Mouse (Mus musculus) monocyte, adult 2 months (primary cell): ENCODE results near the gene Rnf43.

Experiments
- DNase-seq, 2 experiments: peaks; one replicate each; pipeline ENCODE4 v3.0.0; 2022; ENCODE audit warnings: low spot score in 2 of 2, low read depth in 1 of 2

The Rnf43 gene

DNA sequence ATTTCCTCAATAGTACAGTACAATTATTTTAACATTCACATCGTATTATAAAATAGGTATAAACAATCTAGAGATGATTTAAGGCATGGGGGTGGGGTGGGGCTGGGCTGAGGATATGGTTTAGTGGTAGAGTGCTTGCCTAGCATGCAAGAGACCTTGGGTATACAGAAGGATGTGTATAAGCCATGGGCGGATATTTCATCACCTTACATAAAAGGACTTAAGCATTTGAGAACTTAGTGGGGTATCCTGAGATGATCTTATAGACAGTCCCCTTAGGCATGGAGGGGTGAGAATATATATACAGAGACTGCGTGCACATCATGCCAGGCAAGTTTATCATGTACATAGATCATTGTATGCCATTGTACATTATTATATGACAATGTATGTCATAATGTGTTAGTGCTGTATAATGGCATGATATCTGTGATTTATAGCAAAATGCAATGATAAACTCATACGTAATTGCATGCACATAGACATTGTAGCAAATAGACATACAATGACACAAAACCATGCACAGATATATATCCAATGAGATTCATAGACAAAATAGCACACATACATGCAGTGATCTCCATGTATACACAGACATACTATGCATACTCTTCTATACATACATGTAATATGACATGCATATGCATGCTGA is 96.6 kb downstream of the Rnf43 start:
- no peak for DNase-seq

DNA sequence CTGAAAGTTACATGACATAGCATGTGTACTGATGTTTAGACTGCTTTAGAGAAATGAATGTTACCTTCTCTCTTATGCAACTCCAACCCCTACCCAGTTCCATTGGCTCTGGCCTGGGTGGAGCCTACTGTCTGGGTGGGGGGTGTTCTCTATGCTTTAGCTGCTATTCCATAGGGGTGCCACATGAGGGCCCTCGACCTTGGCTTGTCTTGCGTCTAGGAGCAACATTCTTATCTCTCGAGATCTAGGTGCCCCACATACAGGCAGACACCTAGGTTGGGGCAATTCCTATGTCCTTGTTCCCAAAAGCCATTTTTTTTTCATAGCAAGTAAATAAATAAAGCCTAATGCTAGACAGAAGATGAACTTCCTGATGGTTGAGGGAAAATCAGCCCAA is 97.1 kb downstream of the Rnf43 start:
- DNase-seq, result peak in 1 of 2 experiments; percentile 48

DNA sequence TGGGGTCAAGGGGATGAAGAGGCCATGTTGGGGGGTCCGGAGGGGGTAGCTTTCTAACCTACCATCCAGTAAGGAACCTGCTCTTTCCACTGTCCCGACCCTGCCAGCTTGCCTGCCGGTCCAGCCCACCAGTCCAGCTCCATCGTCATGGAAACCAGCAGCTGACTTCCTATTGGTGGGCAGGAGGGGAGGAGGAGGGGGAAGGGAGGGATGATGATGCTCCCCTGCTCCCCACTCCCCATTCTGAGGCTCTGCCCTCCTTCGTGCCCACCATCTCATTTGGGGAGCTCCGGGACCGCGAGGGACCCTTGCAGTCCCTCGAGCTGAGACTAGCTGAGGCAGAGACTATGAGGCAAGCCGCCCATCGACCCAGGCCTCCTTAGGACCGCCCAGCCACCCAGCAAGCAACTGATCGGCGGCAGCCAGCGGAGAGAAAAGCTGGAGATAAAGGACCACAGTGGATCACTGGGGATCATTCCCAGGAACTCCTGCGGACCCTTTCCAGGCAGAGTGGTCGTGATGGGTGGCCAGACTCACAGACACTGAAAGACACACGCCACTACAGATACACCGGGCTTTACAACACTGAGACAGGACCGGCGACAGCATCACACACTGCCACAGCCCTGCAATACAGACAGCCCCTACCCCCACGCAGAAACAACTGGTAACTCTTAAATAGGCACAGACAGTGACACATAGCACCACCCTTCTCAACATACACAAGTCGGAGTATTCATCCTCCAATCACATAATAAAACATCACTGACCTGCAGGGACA is 98.0 kb downstream of the Rnf43 start, which contains the start of gene Tspoap1:
TSS of gene Tspoap1 (plus strand) at position 241 of the 781 bp plus-strand sequence.
- DNase-seq, result no peak

DNA sequence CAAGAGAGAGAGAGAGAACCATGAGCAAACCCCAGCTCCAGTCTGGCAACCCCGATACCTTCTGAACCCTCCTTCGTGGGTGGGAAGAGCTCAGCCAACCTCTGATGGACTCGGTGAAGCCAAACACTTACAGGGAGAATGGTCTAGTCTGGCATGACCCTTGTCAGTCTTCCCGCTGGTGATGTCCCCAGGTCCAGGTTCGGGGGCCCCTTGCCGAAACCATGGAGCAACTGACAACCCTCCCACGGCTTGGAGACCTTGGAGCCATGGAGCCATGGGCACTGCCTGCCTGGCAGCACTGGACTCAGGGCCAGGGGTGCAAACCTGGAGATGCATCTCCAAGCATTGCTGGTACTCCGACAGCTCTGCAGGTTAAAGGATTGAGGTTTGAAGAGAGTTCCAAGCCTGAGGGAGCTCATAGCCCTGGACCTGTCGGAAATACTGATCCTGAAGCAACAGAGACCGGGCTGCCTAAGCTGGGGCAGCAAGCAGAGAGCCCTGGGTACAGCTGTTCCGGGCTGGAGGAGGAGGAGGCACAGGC is 98.7 kb downstream of the Rnf43 start:
- DNase-seq, result no peak

DNA sequence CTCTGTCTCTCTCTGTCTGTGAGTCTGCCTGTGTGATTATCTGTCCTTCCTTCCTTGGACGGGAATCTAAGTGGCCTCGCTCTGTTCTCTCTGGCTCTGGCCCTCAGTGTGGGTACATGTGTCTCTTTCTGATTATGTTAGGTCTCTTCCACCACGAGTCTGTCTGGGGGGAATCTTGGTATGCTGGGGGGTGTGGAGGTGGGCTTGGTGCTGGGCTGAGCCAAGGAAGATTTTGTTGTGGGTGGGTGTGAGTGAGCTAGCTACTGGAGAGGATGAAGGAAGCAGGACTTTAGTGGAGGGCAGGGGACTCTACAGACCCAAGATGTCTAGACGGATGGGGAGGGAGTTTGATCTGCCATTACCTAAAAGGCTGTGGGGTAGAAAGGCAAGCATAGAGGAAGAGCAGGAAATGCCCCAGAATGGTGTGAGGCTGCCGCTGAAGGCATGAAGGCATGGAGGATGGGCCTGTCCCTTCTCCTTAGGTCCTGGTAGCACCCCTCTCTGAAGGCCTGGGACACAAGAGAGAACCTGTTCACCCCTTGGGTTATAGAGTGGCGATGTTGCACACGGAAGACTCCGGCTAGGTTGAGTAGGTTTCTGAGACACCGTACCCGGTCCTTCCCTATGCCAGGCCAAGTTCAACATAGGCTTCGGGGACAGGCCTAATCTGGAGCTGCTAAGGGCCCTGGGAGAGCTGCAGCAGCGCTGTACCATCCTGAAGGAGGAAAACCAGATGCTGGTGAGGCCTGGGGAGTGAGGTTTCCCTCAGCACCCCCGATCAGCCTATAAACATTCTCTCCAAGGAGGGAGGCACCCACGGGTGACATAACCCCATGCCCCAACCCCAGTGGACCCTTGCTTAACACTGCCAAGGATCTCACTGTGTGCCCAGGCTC is 99.5 kb downstream of the Rnf43 start:
- no peak for DNase-seq

DNA sequence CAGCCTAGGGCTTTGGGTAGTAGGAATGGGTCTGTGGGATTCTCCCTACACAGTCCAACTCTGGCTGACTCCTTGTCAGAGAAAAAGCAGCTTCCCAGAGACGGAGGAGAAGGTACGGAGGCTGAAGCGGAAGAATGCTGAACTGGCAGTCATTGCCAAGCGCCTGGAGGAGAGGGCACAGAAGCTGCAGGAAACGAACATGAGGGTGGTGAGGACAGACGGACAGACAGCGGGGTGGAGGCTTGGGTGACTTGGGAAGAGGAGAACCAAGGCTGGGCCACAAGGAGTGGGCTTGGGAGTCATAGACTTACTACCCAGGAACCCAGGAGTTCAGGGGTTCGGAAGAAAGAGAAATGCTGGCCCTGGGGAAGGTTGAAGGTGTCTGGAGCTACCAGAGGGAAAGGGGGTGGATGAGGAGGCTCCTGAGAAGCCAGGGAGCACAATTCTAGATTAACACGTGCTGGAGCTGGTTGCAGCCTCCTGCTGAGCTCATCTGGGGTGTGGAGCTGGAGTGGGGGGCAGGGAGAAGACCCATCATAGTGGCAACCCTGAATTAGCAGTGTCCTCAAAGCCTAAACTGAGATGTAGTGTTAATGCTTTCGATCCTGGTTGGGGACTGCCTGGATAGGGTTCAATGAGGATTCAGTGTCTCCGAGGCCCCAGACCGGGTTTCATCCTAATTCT is 100.3 kb downstream of the Rnf43 start:
- no peak for DNase-seq

DNA sequence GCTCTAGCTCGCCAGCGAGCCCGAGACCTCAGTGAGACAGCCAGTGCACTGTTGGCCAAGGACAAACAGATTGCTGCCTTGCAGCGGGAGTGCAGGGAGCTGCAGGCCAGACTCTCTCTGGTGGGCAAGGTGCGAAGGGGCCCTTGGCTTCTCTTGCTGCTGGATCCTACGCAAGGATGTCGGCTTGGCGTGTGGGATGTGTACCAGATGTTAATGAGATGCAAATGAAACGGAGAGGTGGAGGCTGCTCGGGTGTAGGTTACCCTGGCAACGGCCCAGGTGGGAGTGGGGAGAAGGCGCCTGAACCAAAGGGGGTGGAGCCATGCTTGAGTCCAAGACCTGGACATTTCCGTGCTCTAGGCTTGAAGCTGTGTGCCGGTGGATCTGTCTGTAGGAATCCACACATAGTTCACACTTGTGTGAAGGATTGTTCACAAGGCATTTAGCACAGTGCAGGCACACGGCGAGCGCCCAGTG is 101.0 kb downstream of the Rnf43 start:
- no peak for DNase-seq

DNA sequence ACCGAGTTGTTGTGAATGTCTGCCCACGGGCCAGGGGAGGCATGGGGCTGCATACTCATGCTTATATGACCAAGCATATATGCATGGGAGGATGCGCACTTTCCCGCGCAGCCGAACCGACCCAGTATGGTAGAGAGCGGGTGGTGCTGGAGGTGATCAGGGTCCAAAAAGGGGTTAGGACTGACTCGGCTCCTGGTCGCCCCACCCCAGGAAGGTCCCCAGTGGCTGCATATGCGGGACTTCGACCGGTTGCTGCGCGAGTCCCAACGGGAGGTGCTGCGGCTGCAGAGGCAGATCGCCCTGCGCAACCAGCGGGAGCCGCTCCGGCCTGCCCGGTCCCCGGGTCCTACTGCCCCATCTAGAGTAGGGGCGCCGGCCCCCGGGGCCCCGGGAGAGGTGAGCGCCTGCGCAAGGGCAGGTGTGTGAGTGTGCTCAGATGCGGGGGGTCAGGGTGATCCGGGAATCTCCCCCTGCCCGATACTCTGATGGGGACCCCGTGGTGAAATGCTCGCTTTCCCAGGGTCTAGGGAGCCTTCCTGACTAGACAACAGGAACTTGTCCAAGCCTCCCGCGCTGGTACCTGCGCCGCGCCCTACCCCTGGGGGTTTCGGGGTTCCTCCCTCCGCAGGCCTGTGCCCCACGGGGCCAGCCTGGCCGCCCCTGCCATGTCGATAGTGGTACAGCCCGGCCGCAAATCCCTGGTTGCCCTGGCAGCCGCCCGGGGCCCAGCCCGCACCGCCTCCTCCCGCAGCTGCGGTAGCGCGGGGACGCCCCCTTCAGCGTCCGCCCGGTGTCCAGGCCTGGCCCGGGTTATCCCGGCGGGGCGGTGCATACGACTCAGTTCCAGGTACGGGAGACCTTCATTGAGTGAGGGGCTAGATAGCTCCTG is 101.7 kb downstream of the Rnf43 start:
- no peak for DNase-seq

DNA sequence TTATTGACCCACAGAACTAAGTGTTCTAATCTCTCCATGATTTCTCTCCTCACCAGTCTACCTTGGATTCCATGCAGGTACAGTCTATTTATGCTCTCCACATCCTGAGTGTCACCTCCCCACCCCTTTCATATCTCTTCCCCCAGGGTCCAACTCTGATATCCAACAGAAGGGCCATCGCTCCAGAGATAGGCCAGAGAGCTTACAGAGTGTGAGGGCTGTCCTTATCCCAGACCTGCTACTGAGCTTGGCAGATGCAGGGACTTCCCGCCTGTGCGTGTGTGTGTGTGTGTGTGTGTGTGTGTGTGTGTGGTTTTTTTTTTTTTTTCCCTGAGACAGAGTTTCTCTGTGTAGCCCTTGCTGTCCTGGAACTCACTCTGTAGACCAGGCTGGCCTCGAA is 106.2 kb downstream of the Rnf43 start:
- DNase-seq, result no peak

DNA sequence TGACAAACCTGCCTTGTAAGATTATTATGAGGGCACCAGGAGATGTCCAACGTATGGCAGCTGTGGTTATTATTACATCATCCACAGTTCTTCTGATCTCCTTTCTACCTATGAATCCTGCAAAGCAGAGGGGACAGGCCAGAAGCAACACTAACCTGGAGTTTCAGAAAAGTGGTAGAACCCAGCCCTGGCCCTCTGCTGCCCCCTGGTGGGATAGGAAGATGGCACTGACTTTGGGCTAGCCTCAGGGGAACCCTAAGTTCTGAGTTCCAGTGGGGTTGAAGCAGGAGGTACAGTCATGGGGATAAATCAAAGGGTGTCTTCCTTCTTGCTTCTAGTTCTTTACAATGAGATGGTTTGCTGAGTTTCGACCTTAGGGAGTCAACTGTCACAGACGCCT is 108.5 kb downstream of the Rnf43 start:
- peak in 1 of 2 experiments; percentile 73 for DNase-seq

DNA sequence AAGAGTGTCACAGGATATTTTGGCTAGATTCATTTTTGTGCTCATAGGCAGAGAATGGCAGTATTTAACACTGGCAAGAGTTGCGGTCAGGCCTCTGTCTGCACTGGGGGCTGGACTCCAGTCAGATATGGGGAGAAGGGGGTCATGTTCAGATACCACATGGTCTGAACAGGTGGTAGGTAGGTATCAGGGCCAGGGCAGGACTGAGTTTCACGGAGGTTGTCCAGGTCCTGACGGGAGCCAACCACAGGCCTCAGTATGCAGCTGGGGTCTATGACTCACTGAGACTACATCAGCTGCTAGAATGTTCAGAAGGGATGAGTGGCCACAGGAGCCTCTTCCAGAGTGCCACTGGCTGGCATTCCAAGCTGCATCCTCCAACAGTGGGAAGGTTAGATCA is 109.8 kb downstream of the Rnf43 start:
- no peak for DNase-seq

DNA sequence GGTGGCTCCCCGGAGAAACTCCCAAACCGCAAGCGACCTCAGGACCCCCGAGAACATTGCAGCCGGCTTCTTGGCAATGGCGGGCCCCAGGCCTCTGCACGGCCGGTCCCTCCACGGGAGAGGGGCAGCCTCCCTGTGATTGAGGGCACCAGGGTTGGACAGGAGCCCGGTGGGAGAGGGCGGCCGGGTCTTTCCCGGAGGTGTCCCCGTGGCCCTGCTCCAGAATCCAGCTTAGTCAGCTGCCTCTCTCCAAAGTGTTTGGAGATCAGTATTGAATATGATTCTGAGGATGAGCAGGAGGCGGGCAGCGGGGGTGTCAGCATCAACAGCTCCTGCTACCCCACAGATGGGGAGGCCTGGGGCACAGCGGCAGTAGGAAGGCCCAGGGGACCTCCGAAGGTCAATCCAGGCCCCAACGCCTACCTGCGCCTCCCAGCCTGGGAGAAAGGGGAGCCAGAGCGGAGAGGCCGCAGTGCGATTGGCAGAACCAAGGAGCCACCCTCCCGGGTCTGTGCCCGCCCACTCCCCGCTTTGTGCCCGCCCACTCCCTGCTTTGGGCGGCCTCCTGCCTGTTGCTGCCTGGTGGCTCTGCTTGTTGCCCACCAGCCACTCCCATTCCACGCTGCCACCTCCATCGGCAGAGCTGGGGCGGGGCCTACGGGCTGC is 115.7 kb downstream of the Rnf43 start:
- no peak for DNase-seq

DNA sequence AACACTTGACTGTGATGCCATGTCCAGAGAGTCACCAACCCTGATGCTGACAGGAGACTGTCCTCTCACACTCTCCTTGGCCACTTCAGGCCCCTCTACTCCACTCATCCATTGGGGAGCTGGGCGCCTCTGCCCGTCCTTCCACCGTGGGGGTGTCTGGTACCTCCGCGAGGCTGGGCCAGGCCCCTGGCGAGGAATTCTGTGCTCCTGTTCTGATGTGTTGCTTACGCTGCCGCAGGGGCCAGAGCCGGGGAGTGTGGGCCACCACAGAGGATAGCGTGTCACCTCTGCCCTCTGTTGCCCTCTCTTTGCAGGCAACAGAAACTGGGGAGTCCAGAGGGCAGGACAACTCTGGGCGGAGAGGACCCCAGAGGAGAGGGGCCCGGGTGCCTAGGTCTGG is 116.4 kb downstream of the Rnf43 start:
- DNase-seq, result no peak

DNA sequence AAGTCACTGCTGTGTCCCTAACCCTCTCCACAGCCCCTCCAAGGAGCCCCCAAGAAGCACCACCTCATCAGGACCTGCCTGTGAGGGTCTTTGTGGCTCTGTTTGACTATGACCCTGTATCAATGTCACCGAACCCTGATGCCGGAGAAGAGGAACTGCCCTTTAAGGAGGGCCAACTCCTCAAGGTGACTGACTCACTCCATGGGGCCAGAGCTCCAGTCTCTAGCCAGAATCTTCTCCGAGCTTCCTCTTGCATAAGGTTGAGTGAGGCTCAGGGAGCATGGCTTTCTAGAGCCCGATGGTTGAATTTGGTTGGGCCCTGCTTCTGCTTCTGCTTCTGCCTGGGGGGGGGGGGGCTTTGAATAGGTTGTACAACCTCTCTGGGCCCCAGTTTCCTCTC is 116.9 kb downstream of the Rnf43 start:
- DNase-seq, result no peak

DNA sequence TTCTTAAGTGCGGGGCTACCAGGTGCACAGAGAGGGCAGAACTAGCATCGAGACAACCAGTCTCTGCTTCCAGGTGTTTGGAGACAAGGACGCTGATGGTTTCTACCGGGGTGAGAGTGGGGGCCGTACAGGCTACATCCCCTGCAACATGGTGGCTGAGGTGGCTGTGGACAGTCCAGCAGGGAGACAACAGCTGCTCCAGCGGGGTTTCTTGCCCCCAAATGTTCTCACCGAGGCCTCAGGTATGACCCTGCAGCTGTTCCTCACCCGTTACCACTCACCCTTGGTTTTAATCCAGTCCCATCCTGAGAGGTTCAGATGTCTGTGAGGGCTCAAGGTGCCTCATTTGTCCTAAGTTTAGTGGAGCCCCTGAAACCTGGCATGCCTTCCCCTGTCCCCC is 117.6 kb downstream of the Rnf43 start:
- no peak for DNase-seq
